Mouse (Mus musculus) heart, adult 2 months (tissue): Measurements from ENCODE around the gene Pknox2. TPM values are rescaled to one million over a fixed set of nuclear protein-coding genes. Genes with fewer than 3 reads are reported as not detected.

Experiments used
- DNase-seq, 2 experiments: peaks; one replicate each; pipeline ENCODE4 v3.0.0; 2021
- H3K27ac ChIP-seq: fragments of 200-600 bp; 2 replicates; pipeline ENCODE4 v1.8.1; 2022
- H3K27me3 ChIP-seq: fragments of 200-500 bp; 2 replicates; pipeline ENCODE4 v1.6.1; 2012; ENCODE audit warnings: mild to moderate bottlenecking, low read length, inconsistent platforms, mixed read lengths; ENCODE audit not compliant: control insufficient read depth, insufficient read depth
- H3K36me3 ChIP-seq: fragments of 200-500 bp; 2 replicates; pipeline ENCODE4 v1.6.1; 2012; ENCODE audit warnings: low read length, inconsistent platforms; ENCODE audit not compliant: control insufficient read depth, insufficient read depth
- H3K4me1 ChIP-seq: fragments of 200-500 bp; 2 replicates; pipeline ENCODE4 v1.6.1; 2011; ENCODE audit warnings: low read length; ENCODE audit not compliant: control insufficient read depth, insufficient read depth
- H3K4me3 ChIP-seq: fragments of 200-600 bp; 2 replicates; pipeline ENCODE4 v1.8.1; 2022
- H3K79me2 ChIP-seq: fragments of 200-500 bp; replicated peaks from 2 replicates; pipeline ENCODE4 v1.6.1; 2012; ENCODE audit warnings: mild to moderate bottlenecking, inconsistent platforms, low read length, moderate library complexity, mixed read lengths; ENCODE audit not compliant: control insufficient read depth, insufficient read depth
- H3K9ac ChIP-seq: fragments of 200-500 bp; 2 replicates; pipeline ENCODE4 v1.6.1; 2012; ENCODE audit warnings: low read depth, mild to moderate bottlenecking, control low read depth, inconsistent platforms, low read length, mixed read lengths
- CTCF ChIP-seq: fragments of 200-600 bp; IDR thresholded peaks from 2 replicates; pipeline ENCODE4 v1.8.1; 2022; ENCODE audit warnings: antibody characterized with exemption, mild to moderate bottlenecking, moderate library complexity
- EP300 ChIP-seq: fragments of 200-500 bp; IDR thresholded peaks from 2 replicates; pipeline ENCODE4 v1.6.1; 2011; ENCODE audit warnings: low read depth, low read length, control low read depth; ENCODE audit not compliant: insufficient read depth
- POLR2A ChIP-seq: fragments of 200-500 bp; IDR thresholded peaks from 2 replicates; pipeline ENCODE4 v1.6.1; 2011; ENCODE audit warnings: mild to moderate bottlenecking, low read depth, low read length, control low read depth; ENCODE audit not compliant: insufficient read depth
- WGBS: fragments of 180-500 bp; shearing (Covaris S2); methylation state at CpG from one replicate; pipeline ENCODE4 v1.1.7; 2018; 5-methylcytosine and 5-hydroxymethylcytosine counted together
- intact Hi-C: fragments of 180-260 bp; cut with DNase I; formaldehyde crosslinking; loops from one replicate; pipeline ENCODE4 v1.15.1; 2025
- polyA plus RNA-seq: library from polyadenylated mRNA; depleted of rRNA; stranded (reverse); fragments of >200 nt; gene quantifications from 2 replicates; pipeline ENCODE4 v1.2.3, GENCODE M21; 2012
- total RNA-seq, 2 experiments: library from RNA; stranded (reverse); gene quantifications; 2 replicates each; pipeline ENCODE4 v1.2.3; 2021

The Pknox2 gene
- total and polyA plus RNA-seq, 3 experiments, result 7.8 to 9.9 (median 9.0) TPM

- intact Hi-C loops, result no loop called here
- Histone ChIP-seq H3K79me2 (no peaks in the 10 kb centered on the region), H3K36me3 (no peaks in the 10 kb centered on the region), H3K27ac (no peak overlapping the region), H3K4me3 (no peak overlapping the region), H3K9ac (no peak overlapping the region), H3K4me1 (peaks cover 1% of the 10 kb centered on the region; the same call in 1 of the 2 replicates), H3K27me3 (no peaks in the 10 kb centered on the region)
- DNase-seq, result no peak
- TF ChIP-seq POLR2A, result no peak
- no peak for TF ChIP-seq CTCF
- TF ChIP-seq EP300, result no peak
- WGBS, result 58% methylated on average over 2 of the region's 2 CpGs
Measured at GRCm38 (mm10) chr9:37061627-37062026, 85.6 kb downstream of the Pknox2 start.

- Histone ChIP-seq H3K27ac (peak overlapping the region; percentile 50), H3K79me2 (no peaks in the 10 kb centered on the region), H3K9ac (no peak overlapping the region), H3K4me3 (no peak overlapping the region), H3K36me3 (no peaks in the 10 kb centered on the region), H3K4me1 (peaks cover 7% of the 10 kb centered on the region; the same call in 1 of the 2 replicates), H3K27me3 (no peaks in the 10 kb centered on the region)
- WGBS, result 62% methylated on average over 5 of the region's 5 CpGs
- no peak for TF ChIP-seq CTCF
- peak; percentile 73; the same call in 1 of the 2 replicates for TF ChIP-seq EP300
- no peak for TF ChIP-seq POLR2A
- intact Hi-C loops, result no loop called here
- DNase-seq, result peak; percentile 46 to 56
Measured at GRCm38 (mm10) chr9:37054703-37055102, 92.5 kb downstream of the Pknox2 start.

- H3K36me3 ChIP-seq, result no peaks in the 10 kb centered on the region
- H3K4me3 ChIP-seq, result no peak overlapping the region
- H3K9ac ChIP-seq, result no peak overlapping the region
- H3K79me2 ChIP-seq, result no peaks in the 10 kb centered on the region
- TF ChIP-seq CTCF (no peak), EP300 (0 out of 2 replicates have a peak, but pooled peaks have one; percentile 48), POLR2A (0 out of 2 replicates have a peak, but pooled peaks have one; percentile 19)
- no peaks in the 10 kb centered on the region for H3K27me3 ChIP-seq
- peak; percentile 67 to 72 for DNase-seq
- WGBS, result 19% methylated on average over 21 of the region's 21 CpGs
- H3K4me1 ChIP-seq, result peaks cover 7% of the 10 kb centered on the region; the same call in 1 of the 2 replicates
- intact Hi-C loops, result no loop called here
- H3K27ac ChIP-seq, result peak overlapping the region; percentile 50
Measured at GRCm38 (mm10) chr9:37053601-37054512, 93.3 kb downstream of the Pknox2 start.

- Histone ChIP-seq H3K4me1 (peaks cover 7% of the 10 kb centered on the region; the same call in 1 of the 2 replicates), H3K27ac (peak overlapping the region; percentile 50), H3K4me3 (no peak overlapping the region), H3K36me3 (no peaks in the 10 kb centered on the region), H3K27me3 (no peaks in the 10 kb centered on the region), H3K79me2 (no peaks in the 10 kb centered on the region), H3K9ac (no peak overlapping the region)
- TF ChIP-seq EP300, result no peak
- no peak for TF ChIP-seq POLR2A
- no peak for TF ChIP-seq CTCF
- intact Hi-C loops, result no loop called here
- 25% methylated on average over 6 of the region's 6 CpGs for WGBS
- peak; percentile 45 to 47 for DNase-seq
Measured at GRCm38 (mm10) chr9:37053041-37053440, 94.2 kb downstream of the Pknox2 start.

GRCm38 (mm10) chr9:37051669-37052068, 95.5 kb downstream of the Pknox2 start:
- no peak overlapping the region for H3K4me3 ChIP-seq
- intact Hi-C loops, result no loop called here
- H3K9ac ChIP-seq, result no peak overlapping the region
- H3K27me3 ChIP-seq, result no peaks in the 10 kb centered on the region
- H3K4me1 ChIP-seq, result peaks cover 7% of the 10 kb centered on the region; the same call in 1 of the 2 replicates
- 84% methylated on average over 4 of the region's 4 CpGs for whole genome bisulfite sequencing
- no peak for DNase-seq
- no peak overlapping the region for H3K27ac ChIP-seq
- no peaks in the 10 kb centered on the region for H3K36me3 ChIP-seq
- TF ChIP-seq EP300 (no peak), CTCF (no peak), POLR2A (no peak)
- H3K79me2 ChIP-seq, result no peaks in the 10 kb centered on the region

GRCm38 (mm10) chr9:37047490-37047889, 99.7 kb downstream of the Pknox2 start:
- Histone ChIP-seq H3K4me3 (no peak overlapping the region), H3K79me2 (no peaks in the 10 kb centered on the region), H3K36me3 (no peaks in the 10 kb centered on the region), H3K9ac (no peak overlapping the region), H3K27me3 (no peaks in the 10 kb centered on the region), H3K4me1 (no peaks in the 10 kb centered on the region), H3K27ac (peak overlapping the region; percentile 28; the same call in 1 of the 2 replicates)
- WGBS, result 40% methylated on average over 5 of the region's 5 CpGs
- DNase-seq, result peak in 1 of 2 experiments; percentile 61
- TF ChIP-seq POLR2A (no peak), CTCF (no peak), EP300 (no peak)
- intact Hi-C loops, result no loop called here
